Mouse (Mus musculus): ENCODE data around the gene Tbcd.

Gene Tbcd

DNA sequence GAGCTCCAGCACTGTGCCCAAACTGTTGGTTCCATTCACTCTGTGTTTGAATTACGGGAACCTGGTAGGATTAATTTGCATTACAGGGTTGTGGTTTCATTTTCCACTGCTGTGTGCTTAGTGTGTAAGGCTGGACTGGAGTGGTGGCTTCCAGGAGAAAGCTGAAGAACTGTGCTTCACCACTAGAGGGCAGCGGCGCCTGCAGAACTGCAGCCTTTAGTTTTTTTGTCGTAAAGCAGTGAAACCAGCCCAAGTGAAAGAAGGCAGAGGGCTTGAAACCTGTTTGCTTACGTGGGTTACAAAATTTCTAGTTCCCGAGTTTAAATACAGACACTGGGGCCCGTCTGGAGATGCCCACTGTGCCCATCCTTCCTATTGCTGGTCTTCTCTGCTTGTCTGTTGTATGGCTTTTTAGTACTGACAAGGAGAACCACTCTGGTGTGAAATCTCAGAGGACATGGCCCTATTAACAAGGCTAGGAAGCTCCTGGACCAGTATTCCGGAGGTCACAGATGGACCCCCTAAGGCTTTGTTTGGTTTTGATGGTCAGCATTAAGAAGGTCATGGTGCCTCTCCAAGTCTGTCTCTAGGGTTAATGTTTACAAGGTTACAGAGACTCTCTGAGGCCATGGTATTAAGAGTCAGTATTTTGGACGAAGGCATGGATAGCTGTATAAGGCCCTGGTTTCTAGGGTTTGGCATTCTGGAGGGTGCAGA lies 24.1 kb downstream of the Tbcd start:
- in situ Hi-C loops (cut with MboI): no loop called here

DNA sequence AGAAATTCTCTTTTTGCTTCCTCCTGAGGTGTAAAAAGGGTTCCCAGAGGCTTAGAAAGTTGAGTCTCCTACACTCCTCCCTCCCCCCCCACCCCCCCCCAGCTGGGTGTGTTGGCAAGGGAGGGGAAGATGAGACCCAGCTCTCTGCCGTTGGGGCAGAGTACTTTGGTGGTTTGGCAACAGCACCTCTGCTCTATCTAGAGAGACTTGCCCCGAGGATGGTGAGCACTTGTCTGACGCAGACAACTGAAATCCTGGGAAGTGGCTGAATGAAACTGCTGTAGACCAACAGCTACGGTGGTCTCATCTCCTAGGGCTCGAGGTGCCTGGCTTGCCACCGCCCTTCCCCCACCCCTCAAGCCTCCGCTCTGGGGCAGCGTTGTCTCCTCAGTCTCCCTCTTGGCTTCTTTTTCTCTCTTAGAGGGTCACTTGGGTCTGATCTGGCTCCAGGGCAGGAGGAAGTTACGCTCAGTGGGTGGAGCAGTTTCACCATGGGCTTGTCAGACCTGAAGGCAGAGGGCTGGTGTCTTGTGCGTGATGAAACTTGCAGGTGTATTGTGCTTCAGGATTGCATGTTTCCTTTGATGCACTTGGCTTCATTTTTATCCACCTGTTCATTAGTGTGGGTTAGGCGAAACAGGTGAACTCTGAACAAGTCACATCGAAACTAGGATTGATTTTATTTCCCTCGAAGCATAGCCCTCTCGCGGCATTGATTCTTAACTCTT lies 27.9 kb downstream of the Tbcd start:
- in situ Hi-C loops (cut with MboI): no loop called here

GRCm38 (mm10) chr11:121481129-121481528 lies 29.4 kb downstream of the Tbcd start:
- in situ Hi-C loops (cut with MboI): no loop called here

DNA sequence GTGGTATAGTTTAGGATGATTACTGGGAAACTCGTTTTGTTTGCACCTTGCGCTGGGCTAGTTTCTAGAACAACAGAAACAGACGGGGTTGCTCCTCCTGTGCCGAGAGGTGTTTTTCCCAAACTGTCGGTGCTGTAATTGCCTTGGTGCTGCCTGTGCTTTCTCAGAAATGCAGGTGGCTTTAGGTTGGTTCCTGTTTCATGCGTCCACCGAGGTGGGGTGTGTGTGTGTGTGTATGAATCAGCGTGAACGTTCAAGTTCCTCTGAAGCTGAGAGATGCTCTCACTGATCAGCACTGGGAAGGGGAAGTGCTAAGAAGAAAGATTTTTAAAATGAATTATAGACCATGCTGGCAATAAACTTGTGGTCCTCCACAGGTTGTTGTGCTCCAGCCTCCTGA lies 34.1 kb downstream of the Tbcd start:
- in situ Hi-C loops (cut with MboI): no loop called here

DNA sequence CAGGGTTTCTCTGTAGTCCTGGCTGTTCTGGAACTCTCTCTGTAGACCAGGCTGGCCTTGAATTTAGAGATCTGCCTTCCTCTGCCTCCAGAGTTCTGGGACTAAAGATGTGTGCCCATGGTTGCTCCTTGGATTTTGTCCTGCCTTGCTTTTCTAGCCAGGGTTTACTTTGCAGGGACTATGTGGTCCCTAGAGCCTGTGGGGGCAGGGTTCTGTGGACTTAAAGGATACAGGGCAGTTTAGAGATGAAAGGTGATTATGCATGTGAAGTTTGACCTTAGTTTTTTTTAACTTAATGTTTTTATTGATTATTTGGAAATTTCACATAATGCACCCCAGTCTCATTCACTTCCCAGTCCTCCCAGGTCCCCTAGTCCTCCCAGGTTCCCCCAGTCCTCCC lies 38.9 kb downstream of the Tbcd start:
- in situ Hi-C loops (cut with MboI): no loop called here

GRCm38 (mm10) chr11:121500595-121500994 lies 48.8 kb downstream of the Tbcd start:
- in situ Hi-C loops (cut with MboI): no loop called here

DNA sequence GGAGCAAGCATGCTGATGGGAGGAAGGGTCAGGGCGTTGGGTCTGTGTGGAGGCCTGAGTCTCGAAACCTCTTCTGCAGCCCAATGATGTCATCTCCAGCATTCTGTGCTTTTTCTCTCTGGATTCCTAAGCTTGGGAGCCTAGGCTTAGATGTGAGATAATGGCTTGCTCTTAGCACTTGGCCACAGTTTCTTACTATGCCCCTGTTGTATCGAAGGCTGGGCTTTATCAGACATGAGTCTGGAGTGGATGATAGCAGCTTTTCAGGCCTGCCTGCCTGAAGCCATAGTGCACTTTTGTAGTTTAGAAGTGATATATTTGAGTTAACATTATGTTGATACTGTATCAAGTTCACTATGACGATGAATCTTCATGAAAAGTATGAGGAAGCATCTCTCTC lies 49.8 kb downstream of the Tbcd start:
- in situ Hi-C loops (cut with MboI): no loop called here

- in situ Hi-C loops (cut with MboI): no loop called here
Observed at GRCm38 (mm10) chr11:121502000-121502860, 50.5 kb downstream of the Tbcd start.

- in situ Hi-C loops (cut with MboI): no loop called here
Observed at GRCm38 (mm10) chr11:121508478-121508877, 56.7 kb downstream of the Tbcd start.

- in situ Hi-C loops (cut with MboI): no loop called here
Observed at GRCm38 (mm10) chr11:121510512-121511246, 58.9 kb downstream of the Tbcd start.

DNA sequence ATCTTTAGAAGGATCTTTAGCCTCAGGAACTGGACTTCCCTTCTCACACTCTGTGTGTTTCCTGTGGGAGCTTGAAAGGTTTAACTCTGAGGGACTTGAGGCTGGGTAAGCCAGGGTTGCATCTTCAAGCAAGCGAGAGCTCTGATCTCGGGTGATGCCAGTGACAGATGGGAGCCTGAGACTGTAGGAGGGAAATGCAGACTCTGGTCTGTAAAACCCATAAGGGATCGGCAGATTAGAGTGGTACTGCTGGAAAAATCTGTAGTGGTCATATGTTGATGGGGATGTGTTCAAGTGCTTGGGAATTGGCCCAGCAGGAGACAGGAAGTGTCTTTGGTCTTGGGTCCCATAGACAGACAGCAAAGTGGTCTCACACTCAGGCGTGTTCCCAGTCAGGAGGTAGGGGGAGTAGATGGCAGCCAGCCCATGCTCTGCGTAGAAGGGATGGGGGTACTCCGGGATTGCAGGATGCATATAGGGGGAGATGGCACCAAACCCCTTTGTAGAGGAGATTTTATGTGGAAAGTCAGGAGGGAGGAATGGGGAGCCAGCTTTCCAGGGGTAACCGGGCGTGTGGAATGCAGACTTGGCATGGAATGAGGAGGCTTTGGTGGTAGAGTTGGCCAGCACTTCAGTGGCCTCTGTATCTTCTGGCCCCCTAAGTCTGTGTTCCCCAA lies 61.3 kb downstream of the Tbcd start:
- in situ Hi-C loops (cut with MboI): no loop called here

DNA sequence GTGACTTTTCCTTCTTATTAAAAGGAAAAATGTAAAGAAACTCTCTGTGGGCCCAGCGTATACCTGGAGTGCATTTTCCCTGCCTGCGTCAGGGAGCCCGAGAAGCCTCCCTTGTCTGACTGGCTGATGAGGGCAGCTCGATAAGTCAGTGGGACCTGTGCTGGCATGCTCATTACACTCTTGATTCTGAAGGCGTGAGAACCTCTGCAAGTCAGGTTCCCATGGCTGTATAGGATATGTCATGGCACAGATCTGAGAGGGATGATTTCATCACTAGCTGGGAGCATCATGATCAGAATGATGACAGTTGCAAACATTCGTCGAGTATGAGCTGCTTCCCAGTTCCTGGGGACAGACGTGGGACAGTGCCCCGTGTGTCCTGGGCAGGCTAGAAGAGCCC lies 64.2 kb downstream of the Tbcd start:
- in situ Hi-C loops (cut with MboI): no loop called here

- in situ Hi-C loops (cut with MboI): no loop called here
Observed at GRCm38 (mm10) chr11:121516906-121517305, 65.2 kb downstream of the Tbcd start.

- in situ Hi-C loops (cut with MboI): no loop called here
Observed at GRCm38 (mm10) chr11:121517687-121518465, 66.1 kb downstream of the Tbcd start.

GRCm38 (mm10) chr11:121519131-121519530 lies 67.4 kb downstream of the Tbcd start, which contains the start of gene Zfp750:
Gene Zfp750 (minus strand): TSS chr11:121519333.
- in situ Hi-C loops (cut with MboI): no loop called here

- in situ Hi-C loops (cut with MboI): no loop called here
Observed at GRCm38 (mm10) chr11:121519703-121520102, 68.0 kb downstream of the Tbcd start.

DNA sequence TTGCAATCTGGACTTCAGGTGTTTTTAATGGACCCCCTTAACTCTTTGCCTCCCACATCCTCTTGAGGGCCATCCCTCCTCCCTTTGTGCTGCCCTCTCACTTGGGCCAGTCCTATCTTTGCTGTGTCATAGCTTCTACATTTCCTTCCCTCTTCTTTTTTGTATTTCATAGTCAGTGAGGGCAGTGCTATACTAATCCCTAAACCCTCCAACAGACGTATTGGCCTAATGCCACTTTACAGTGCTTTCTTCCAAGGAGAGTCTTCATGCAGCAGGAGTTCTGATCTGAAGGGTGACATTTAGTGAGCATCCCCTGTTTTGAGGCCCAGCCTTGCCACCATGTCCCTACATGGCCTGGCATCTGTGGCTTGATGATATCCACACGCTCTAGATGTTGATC lies 69.0 kb downstream of the Tbcd start:
- in situ Hi-C loops (cut with MboI): no loop called here

GRCm38 (mm10) chr11:121522156-121522762 lies 70.5 kb downstream of the Tbcd start:
- in situ Hi-C loops (cut with MboI): no loop called here

GRCm38 (mm10) chr11:121524191-121524590 lies 72.4 kb downstream of the Tbcd start:
- in situ Hi-C loops (cut with MboI): no loop called here

DNA sequence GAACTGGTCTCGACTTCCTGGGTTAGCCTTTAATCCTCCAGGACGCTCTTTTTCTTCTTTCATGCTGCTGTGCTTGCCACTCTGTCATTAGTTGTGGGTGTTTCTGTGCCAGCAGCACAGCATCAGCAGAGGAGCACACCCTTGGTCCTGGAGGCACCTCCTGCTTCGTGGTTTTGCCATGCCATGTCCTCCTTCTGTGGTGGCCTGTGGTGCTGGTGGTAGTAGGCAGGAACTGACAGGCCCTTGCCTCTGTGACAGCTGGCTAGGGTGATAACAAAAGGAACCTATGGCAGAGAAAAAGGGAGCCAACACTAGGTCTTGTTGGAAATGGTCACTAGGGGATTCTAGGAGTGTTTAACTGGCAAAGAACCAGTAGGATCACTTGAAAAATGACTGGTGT lies 78.0 kb downstream of the Tbcd start:
- in situ Hi-C loops (cut with MboI): no loop called here
